Mouse (Mus musculus): ENCODE data around the gene Oca2. TPM values are rescaled to one million over a fixed set of nuclear protein-coding genes. Genes with fewer than 3 reads are reported as not detected.

Oca2 gene
- polyA plus RNA-seq, 1 experiment: not detected

GRCm38 (mm10) chr7:56460814-56461520 is 221.4 kb downstream of the Oca2 start:
- Histone ChIP-seq H3K27me3 (ENCODE audit: control insufficient read depth, insufficient read depth, insufficient read length) (no peaks in the 10 kb centered on the region), H3K4me3 (no peak overlapping the region), H3K4me2 (ENCODE audit: low read depth) (no peak overlapping the region), H3K79me2 (ENCODE audit: control insufficient read depth, insufficient read depth) (no peaks in the 10 kb centered on the region), H3ac (ENCODE audit: control insufficient read depth, insufficient read length) (no peak overlapping the region), H3K36me3 (ENCODE audit: control insufficient read depth, insufficient read depth) (no peaks in the 10 kb centered on the region)
- TF ChIP-seq MAX (IDR thresholded peaks at IDR 0.05; ENCODE audit: low read depth): no peak
- no peak for TF ChIP-seq TCF3 (IDR thresholded peaks at IDR 0.05; ENCODE audit: insufficient read length, low read depth)
- no peak for TF ChIP-seq REST (IDR thresholded peaks at IDR 0.05; ENCODE audit: insufficient read depth, insufficient read length)
- TF ChIP-seq USF1 (IDR thresholded peaks at IDR 0.05; ENCODE audit: low read depth): no peak
- TF ChIP-seq TCF12 (IDR thresholded peaks at IDR 0.05; ENCODE audit: insufficient read depth, poor library complexity, severe bottlenecking): no peak
- TF ChIP-seq POLR2AphosphoS2 (IDR thresholded peaks at IDR 0.05; ENCODE audit: insufficient read length, low read depth): no peak
- no peak for TF ChIP-seq POLR2A (IDR thresholded peaks at IDR 0.05; ENCODE audit: insufficient read length, low read depth)
- no peak for TF ChIP-seq SRF (IDR thresholded peaks at IDR 0.05; ENCODE audit: control insufficient read depth, insufficient read length, low read depth)
- TF ChIP-seq E2F4 (IDR thresholded peaks at IDR 0.05; ENCODE audit: insufficient read depth): no peak
- no peak for TF ChIP-seq MYOD1 (IDR thresholded peaks at IDR 0.05; ENCODE audit: control insufficient read depth in 1 of 3, insufficient read length in 2 of 3, low read depth in 2 of 3)
- TF ChIP-seq MYOG (IDR thresholded peaks at IDR 0.05; ENCODE audit: control insufficient read depth in 1 of 3, insufficient read depth in 1 of 3, insufficient read length in 2 of 3, low read depth in 2 of 3): no peak
- TF ChIP-seq CEBPB (IDR thresholded peaks at IDR 0.05; ENCODE audit: insufficient read depth, poor library complexity, severe bottlenecking): no peak

- H3K4me2 ChIP-seq (ENCODE audit: low read depth): no peak overlapping the region
- no peaks in the 10 kb centered on the region for H3K36me3 ChIP-seq (ENCODE audit: control insufficient read depth, insufficient read depth)
- H3K27me3 ChIP-seq (ENCODE audit: control insufficient read depth, insufficient read depth, insufficient read length): no peaks in the 10 kb centered on the region
- H3ac ChIP-seq (ENCODE audit: control insufficient read depth, insufficient read length): no peak overlapping the region
- TF ChIP-seq POLR2A (IDR thresholded peaks at IDR 0.05; ENCODE audit: insufficient read length, low read depth) (no peak), TCF12 (IDR thresholded peaks at IDR 0.05; ENCODE audit: insufficient read depth, poor library complexity, severe bottlenecking) (no peak), CEBPB (IDR thresholded peaks at IDR 0.05; ENCODE audit: insufficient read depth, poor library complexity, severe bottlenecking) (no peak), REST (IDR thresholded peaks at IDR 0.05; ENCODE audit: insufficient read depth, insufficient read length) (no peak), MYOG (IDR thresholded peaks at IDR 0.05; ENCODE audit: control insufficient read depth in 1 of 3, insufficient read depth in 1 of 3, insufficient read length in 2 of 3, low read depth in 2 of 3) (no peak), POLR2AphosphoS2 (IDR thresholded peaks at IDR 0.05; ENCODE audit: insufficient read length, low read depth) (no peak), USF1 (IDR thresholded peaks at IDR 0.05; ENCODE audit: low read depth) (no peak), E2F4 (IDR thresholded peaks at IDR 0.05; ENCODE audit: insufficient read depth) (no peak), MAX (IDR thresholded peaks at IDR 0.05; ENCODE audit: low read depth) (no peak), TCF3 (IDR thresholded peaks at IDR 0.05; ENCODE audit: insufficient read length, low read depth) (no peak), SRF (IDR thresholded peaks at IDR 0.05; ENCODE audit: control insufficient read depth, insufficient read length, low read depth) (no peak), MYOD1 (IDR thresholded peaks at IDR 0.05; ENCODE audit: control insufficient read depth in 1 of 3, insufficient read length in 2 of 3, low read depth in 2 of 3) (no peak)
- H3K79me2 ChIP-seq (ENCODE audit: control insufficient read depth, insufficient read depth): no peaks in the 10 kb centered on the region
- H3K4me3 ChIP-seq: no peak overlapping the region
Measured at GRCm38 (mm10) chr7:56498242-56498641, 258.7 kb downstream of the Oca2 start.

- H3K4me3 ChIP-seq: no peak overlapping the region
- TF ChIP-seq USF1 (IDR thresholded peaks at IDR 0.05; ENCODE audit: low read depth) (no peak), POLR2AphosphoS2 (IDR thresholded peaks at IDR 0.05; ENCODE audit: insufficient read length, low read depth) (no peak), MYOG (IDR thresholded peaks at IDR 0.05; ENCODE audit: control insufficient read depth in 1 of 3, insufficient read depth in 1 of 3, insufficient read length in 2 of 3, low read depth in 2 of 3) (no peak)
- H3K27me3 ChIP-seq (ENCODE audit: control insufficient read depth, insufficient read depth, insufficient read length): no peaks in the 10 kb centered on the region
- no peaks in the 10 kb centered on the region for H3K79me2 ChIP-seq (ENCODE audit: control insufficient read depth, insufficient read depth)
- no peaks in the 10 kb centered on the region for H3K36me3 ChIP-seq (ENCODE audit: control insufficient read depth, insufficient read depth)
- no peak overlapping the region for H3K4me2 ChIP-seq (ENCODE audit: low read depth)
- no peak overlapping the region for H3ac ChIP-seq (ENCODE audit: control insufficient read depth, insufficient read length)
Measured at GRCm38 (mm10) chr7:56499319-56499718, 259.8 kb downstream of the Oca2 start.

GRCm38 (mm10) chr7:56499767-56500166 is 260.2 kb downstream of the Oca2 start:
- H3K4me2 ChIP-seq (ENCODE audit: low read depth): no peak overlapping the region
- H3K36me3 ChIP-seq (ENCODE audit: control insufficient read depth, insufficient read depth): no peaks in the 10 kb centered on the region
- no peak overlapping the region for H3ac ChIP-seq (ENCODE audit: control insufficient read depth, insufficient read length)
- H3K79me2 ChIP-seq (ENCODE audit: control insufficient read depth, insufficient read depth): no peaks in the 10 kb centered on the region
- TF ChIP-seq E2F4 (IDR thresholded peaks at IDR 0.05; ENCODE audit: insufficient read depth): no peak
- TF ChIP-seq POLR2AphosphoS2 (IDR thresholded peaks at IDR 0.05; ENCODE audit: insufficient read length, low read depth): no peak
- TF ChIP-seq MYOG (IDR thresholded peaks at IDR 0.05; ENCODE audit: control insufficient read depth in 1 of 3, insufficient read depth in 1 of 3, insufficient read length in 2 of 3, low read depth in 2 of 3): no peak
- no peak for TF ChIP-seq REST (IDR thresholded peaks at IDR 0.05; ENCODE audit: insufficient read depth, insufficient read length)
- TF ChIP-seq SRF (IDR thresholded peaks at IDR 0.05; ENCODE audit: control insufficient read depth, insufficient read length, low read depth): no peak
- no peak for TF ChIP-seq TCF12 (IDR thresholded peaks at IDR 0.05; ENCODE audit: insufficient read depth, poor library complexity, severe bottlenecking)
- no peak for TF ChIP-seq MAX (IDR thresholded peaks at IDR 0.05; ENCODE audit: low read depth)
- no peak for TF ChIP-seq TCF3 (IDR thresholded peaks at IDR 0.05; ENCODE audit: insufficient read length, low read depth)
- TF ChIP-seq POLR2A (IDR thresholded peaks at IDR 0.05; ENCODE audit: insufficient read length, low read depth): no peak
- no peak for TF ChIP-seq USF1 (IDR thresholded peaks at IDR 0.05; ENCODE audit: low read depth)
- no peak for TF ChIP-seq MYOD1 (IDR thresholded peaks at IDR 0.05; ENCODE audit: control insufficient read depth in 1 of 3, insufficient read length in 2 of 3, low read depth in 2 of 3)
- no peak for TF ChIP-seq CEBPB (IDR thresholded peaks at IDR 0.05; ENCODE audit: insufficient read depth, poor library complexity, severe bottlenecking)
- H3K27me3 ChIP-seq (ENCODE audit: control insufficient read depth, insufficient read depth, insufficient read length): no peaks in the 10 kb centered on the region
- H3K4me3 ChIP-seq: no peak overlapping the region

All from myocyte (in vitro differentiated cells).